Mouse (Mus musculus) brain, adult 10 weeks (tissue): Measurements from ENCODE around the gene Mettl7b. TPM values are rescaled to one million over a fixed set of nuclear protein-coding genes. Genes with fewer than 3 reads are reported as not detected.

Experiments used
- polyA plus RNA-seq: library from polyadenylated mRNA; stranded (reverse); fragments of 350-450 nt; fragmentation: Illumina TruSeq; extraction: RNeasy Lipid Tissue Mini Kit (QIAGEN cat#74804); gene quantifications from one replicate; pipeline ENCODE4 v1.2.3, GENCODE M21; 2015; ENCODE audit warnings: low read depth, low replicate concordance

Gene Mettl7b
- not detected for polyA plus RNA-seq

DNA sequence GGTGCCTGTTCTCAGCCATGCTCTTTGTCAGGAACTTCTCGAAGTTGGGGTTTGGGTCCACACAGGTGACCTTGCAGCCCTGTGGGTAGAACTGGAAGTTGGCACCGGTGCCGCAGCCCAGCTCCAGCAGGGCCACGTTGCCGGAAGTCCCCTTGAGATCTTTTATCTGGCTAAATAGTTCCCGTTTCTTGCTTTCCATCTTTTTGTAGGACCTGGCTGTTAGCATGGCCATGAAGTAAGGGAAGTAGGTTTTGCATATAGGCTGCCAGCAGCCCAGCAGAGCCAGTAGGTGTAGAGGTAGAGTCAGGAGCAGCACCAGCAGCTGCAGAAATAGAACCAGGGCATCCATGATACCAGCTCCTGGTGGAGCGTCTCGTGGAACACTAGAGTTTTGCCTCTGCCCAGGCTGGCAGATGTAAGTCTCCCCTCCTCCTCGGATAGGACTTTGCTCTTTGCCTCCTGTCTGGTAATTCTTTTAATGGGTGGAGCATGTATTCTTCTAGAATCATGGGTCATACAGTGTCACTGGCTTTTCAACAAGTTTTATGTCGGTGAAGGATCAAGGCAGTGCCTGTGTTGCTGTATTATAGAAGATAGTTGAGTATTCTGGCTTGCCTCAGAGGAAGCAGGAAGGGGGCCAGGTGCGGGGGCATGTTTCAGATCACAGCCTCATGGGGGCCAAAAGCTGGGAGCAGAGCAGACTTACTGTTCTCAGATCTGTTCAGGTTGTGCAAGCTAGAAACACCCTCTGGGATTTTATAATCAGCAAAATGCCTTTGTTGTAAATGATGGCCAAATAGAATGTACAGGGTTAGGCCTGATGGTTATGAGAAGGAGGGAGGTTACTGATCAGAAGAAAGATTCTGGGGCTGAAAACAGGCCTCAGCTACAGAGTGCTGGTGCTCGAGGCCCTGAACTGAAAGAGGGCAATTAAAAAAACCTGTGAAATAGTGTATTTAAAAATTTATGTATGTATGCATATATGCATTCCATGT, at the start of gene Mettl7b:
Gene Mettl7b, minus strand, starts transcription at position 399 of the 995 bp plus-strand sequence.

GRCm38 (mm10) chr10:129010288-129010841, 49.6 kb upstream of the Mettl7b start, which contains the start of gene Olfr763:
Gene Olfr763, plus strand, starts transcription at chr10:129010791.

GRCm38 (mm10) chr10:128989131-128989530, 28.3 kb upstream of the Mettl7b start, which contains the start of gene Olfr9:
Gene Olfr9, plus strand, starts transcription at chr10:128989431.

DNA sequence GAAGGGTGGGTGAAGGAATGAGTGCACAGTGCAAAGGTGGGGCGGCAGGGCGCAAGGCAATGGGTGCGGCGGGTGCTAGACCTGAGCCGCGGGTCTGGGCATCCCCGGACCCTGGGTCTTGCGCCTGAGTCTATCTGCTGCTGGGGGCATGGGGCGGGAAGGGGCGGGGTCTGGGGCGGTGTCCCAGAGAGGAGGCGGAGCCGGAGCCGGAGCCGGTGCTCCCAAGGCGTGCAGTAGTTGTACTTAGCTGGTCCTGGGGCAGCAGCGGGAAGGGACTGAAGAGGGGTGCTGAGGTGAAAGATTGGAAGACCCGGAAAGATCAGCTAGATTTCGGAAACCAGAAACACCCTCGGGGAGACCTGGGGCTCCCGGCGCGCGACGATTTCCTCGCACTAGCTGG, 27.2 kb downstream of the Mettl7b start, which contains the start of gene Itga7:
Gene Itga7, plus strand, starts transcription at position 245 of the 400 bp plus-strand sequence.

DNA sequence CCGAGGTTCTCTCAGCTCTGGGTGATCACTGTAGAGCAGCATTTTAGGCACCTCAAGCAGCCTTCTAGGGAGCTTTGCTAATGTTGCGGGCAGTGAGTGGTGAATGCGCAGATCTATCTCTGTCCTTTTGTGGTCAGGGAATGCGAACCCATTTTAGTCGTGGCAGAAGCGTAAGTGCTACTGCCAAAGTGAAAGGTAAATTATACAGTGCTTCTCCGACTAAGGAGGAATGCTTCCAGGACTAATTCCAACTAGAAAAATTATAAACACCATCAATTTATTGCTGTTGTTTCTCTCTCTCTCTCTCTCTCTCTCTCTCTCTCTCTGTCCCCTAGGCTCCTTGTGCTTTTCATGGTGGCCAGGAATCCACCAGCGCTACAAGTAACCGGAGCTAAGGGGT, 36.9 kb downstream of the Mettl7b start, which contains the start of gene Bloc1s1:
Gene Bloc1s1, minus strand, starts transcription at position 101 of the 400 bp plus-strand sequence.

GRCm38 (mm10) chr10:128922822-128923012, 38.1 kb downstream of the Mettl7b start, which contains the start of gene Rdh5:
Gene Rdh5, minus strand, starts transcription at chr10:128922888.

Other genes with a start within 250 kb of the Mettl7b start
- gene Dgka, start 216.1 kb downstream of the Mettl7b start, polyA plus RNA-seq, result 7.5 TPM
- gene Pym1, start 213.1 kb downstream of the Mettl7b start, polyA plus RNA-seq, result 35.5 TPM
- gene Mmp19, start 170.1 kb downstream of the Mettl7b start, polyA plus RNA-seq, result 0.30 TPM
- 51.2 TPM for gene Dnajc14, start 156.9 kb downstream of the Mettl7b start, polyA plus RNA-seq
- 8.9 TPM for gene Tmem198b, start 156.6 kb downstream of the Mettl7b start, polyA plus RNA-seq
- 99.3 TPM for gene Sarnp, start 143.7 kb downstream of the Mettl7b start, polyA plus RNA-seq
- 18.1 TPM for gene Ormdl2, start 139.3 kb downstream of the Mettl7b start, polyA plus RNA-seq
- 12.4 TPM for gene Gdf11, start 69.3 kb downstream of the Mettl7b start, polyA plus RNA-seq
- 142 TPM for gene Cd63, start 60.0 kb downstream of the Mettl7b start, polyA plus RNA-seq
- gene Rdh5, start 38.1 kb downstream of the Mettl7b start, polyA plus RNA-seq, result 12.8 TPM
- gene Bloc1s1, start 37.0 kb downstream of the Mettl7b start, polyA plus RNA-seq, result 236 TPM
- gene Itga7, start 27.2 kb downstream of the Mettl7b start, polyA plus RNA-seq, result 14.0 TPM
- gene Olfr9, start 28.4 kb upstream of the Mettl7b start, polyA plus RNA-seq, result not detected
- gene Olfr763, start 49.8 kb upstream of the Mettl7b start, polyA plus RNA-seq, result not detected
- not detected for gene Olfr764-ps1, start 78.9 kb upstream of the Mettl7b start, polyA plus RNA-seq
- gene Olfr765, start 89.0 kb upstream of the Mettl7b start, polyA plus RNA-seq, result not detected
- gene Olfr766-ps1, start 108.0 kb upstream of the Mettl7b start, polyA plus RNA-seq, result not detected
- not detected for gene Olfr767, start 121.9 kb upstream of the Mettl7b start, polyA plus RNA-seq
- not detected for gene Olfr768, start 138.4 kb upstream of the Mettl7b start, polyA plus RNA-seq
- gene Olfr769, start 156.9 kb upstream of the Mettl7b start, polyA plus RNA-seq, result not detected
- gene Olfr770, start 178.0 kb upstream of the Mettl7b start, polyA plus RNA-seq, result not detected
- gene Olfr771, start 203.8 kb upstream of the Mettl7b start, polyA plus RNA-seq, result not detected
- gene Olfr772, start 216.9 kb upstream of the Mettl7b start, polyA plus RNA-seq, result not detected
- gene Olfr773, start 226.4 kb upstream of the Mettl7b start, polyA plus RNA-seq, result not detected